Mouse (Mus musculus) liver, embryonic 14.5 days (tissue): ENCODE measurements around the gene Rhox7b.

Experiments
- CTCF ChIP-seq: IDR thresholded peaks from 2 replicates; pipeline ENCODE4 v1.5.1; 2016; ENCODE audit warnings: antibody characterized with exemption, low read depth, control low read depth
- EP300 ChIP-seq: IDR thresholded peaks from 2 replicates; pipeline ENCODE4 v1.6.1; 2016; ENCODE audit warnings: antibody characterized with exemption, low read depth

- TF ChIP-seq CTCF (no peak), EP300 (no peak)
These were observed 25.4 kb downstream of the Rhox7b start for GRCm38 (mm10) chrX:37871641-37872040.
